Mouse (Mus musculus): Measurements from ENCODE around the gene Dmpk.
A peak's percentile ranks its signal among the peaks of the same experiment; 100 is the strongest.
"Not testable (repeated sequence)": the region's sequence is repeated elsewhere in the genome, so short reads cannot be mapped to it uniquely, and the experiment has no call there.

The Dmpk gene

DNA sequence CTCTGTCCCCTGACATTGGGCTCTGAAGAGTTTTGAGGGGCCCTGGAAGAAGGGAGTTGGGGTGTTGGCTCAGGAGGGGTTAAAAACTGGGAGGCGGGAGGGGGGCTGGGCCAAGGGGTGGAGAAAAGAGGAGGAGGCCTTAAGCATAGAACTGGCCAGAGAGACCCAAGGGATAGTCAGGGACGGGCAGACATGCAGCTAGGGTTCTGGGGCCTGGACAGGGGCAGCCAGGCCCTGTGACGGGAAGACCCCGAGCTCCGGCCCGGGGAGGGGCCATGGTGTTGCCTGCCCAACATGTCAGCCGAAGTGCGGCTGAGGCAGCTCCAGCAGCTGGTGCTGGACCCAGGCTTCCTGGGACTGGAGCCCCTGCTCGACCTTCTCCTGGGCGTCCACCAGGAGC, at the start of gene Dmpk:
Gene Dmpk (plus strand): TSS at position 149 of the 400 bp plus-strand sequence.
- no peak for ATAC-seq (ENCODE audit: insufficient number of reproducible peaks, low FRiP score, low TSS enrichment)

- no peak for ATAC-seq (ENCODE audit: insufficient number of reproducible peaks, low FRiP score, low TSS enrichment)
These were observed 39.0 kb upstream of the Dmpk start for GRCm38 (mm10) chr7:19044616-19045015.

DNA sequence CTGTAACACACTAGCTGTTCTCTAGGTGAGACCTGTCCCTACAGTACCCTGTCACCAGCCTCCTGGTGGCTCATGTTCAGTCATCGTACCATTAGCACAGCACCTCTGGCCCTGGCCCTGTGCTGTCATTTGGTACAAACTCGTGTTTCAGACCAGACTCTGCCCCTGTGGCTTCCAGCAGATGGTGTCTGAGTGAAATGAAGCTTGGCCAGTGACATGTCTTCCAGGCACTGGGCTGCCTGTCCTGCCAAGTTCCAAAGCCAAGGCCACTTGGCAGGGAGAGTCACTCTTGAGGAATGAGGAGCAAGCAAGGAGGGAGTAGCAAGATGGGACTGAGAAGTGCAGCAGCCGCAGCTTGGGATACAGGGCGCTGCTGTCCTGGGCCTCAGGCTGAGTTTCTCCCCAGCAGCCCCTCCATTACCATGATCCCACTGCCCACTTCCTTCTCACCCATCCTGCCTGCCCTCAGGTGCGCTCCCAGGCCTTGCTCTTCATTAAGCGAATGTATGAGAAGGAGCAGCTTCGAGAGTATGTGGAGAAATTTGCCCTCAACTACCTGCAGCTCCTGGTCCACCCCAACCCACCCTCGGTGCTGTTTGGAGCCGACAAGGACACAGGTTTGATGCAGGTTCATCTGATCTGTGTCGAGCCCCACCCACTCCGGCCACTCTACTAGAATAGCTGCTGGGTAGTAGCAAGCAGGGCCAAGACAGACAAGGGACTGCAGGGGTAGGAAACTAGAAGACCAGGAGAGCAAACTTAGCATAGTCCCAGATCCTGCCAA, 37.2 kb upstream of the Dmpk start:
- peak; percentile 72 for ATAC-seq (ENCODE audit: insufficient number of reproducible peaks, low FRiP score, low TSS enrichment)

DNA sequence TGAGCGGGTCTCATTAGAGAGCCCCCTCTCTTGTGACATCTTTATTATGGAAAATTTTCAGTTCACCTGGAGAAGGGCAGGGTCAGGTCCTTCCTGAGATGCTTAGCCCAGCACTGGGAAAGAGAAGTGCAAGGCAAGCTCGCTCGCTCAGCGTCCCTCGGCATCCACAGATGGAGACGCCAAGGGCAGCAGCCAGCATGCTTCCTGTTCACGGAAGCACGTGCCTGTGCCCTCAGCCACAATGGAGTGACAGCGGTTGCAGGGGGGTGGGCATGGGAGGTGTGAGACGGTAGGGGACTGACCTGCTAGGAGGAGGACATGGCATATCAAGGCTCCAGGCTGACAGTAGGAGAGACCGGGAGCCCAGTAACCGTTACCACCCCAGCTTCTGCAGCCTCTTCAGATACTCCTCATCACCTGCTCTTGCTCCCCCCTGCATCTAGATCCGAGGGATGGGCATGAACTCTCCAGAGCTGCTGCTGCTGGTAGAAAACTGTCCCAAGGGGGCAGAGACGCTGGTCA, 35.6 kb upstream of the Dmpk start:
- ATAC-seq (ENCODE audit: insufficient number of reproducible peaks, low FRiP score, low TSS enrichment): no peak

GRCm38 (mm10) chr7:19049252-19049651, 34.4 kb upstream of the Dmpk start:
- no peak for ATAC-seq (ENCODE audit: insufficient number of reproducible peaks, low FRiP score, low TSS enrichment)

GRCm38 (mm10) chr7:19050172-19050571, 33.5 kb upstream of the Dmpk start:
- ATAC-seq (ENCODE audit: insufficient number of reproducible peaks, low FRiP score, low TSS enrichment): no peak

- ATAC-seq (ENCODE audit: insufficient number of reproducible peaks, low FRiP score, low TSS enrichment): no peak
These were observed 32.5 kb upstream of the Dmpk start for GRCm38 (mm10) chr7:19051161-19051560.

DNA sequence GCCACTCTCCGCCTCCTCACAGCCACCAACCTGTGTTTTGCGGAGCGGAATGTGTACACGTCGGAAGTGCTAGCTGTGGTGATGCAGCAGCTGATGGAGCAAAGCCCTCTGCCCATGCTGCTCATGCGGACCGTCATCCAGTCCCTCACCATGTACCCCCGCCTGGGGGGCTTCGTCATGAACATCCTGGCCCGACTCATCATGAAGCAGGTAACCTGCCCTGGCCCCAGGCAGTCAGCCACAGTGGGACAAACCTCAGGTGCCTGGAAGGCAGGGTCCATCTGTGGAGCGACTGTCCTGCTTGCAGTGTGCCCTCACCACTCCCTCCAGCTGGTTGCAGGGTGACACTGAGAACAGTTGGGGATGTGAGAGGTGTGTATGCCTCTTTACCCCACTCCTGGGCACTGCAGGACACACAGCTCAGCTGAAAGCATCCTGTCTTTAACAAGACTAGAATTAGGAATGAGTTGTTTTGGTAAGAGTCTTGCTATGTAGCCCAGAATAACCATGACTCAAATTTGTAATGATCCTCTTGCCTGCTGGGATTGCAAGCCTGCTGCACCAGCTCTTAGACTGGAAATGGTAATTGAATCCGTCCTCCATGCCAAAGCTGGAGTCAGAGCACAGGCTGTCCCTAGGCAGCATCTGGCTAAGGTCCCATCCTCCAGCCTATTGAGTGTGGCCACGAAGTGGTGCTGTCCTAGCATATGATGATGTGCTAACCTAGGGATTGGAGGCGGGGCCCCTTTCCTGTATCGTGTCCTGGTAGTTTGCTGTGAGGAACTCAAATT, 31.1 kb upstream of the Dmpk start:
- ATAC-seq (ENCODE audit: insufficient number of reproducible peaks, low FRiP score, low TSS enrichment): no peak

DNA sequence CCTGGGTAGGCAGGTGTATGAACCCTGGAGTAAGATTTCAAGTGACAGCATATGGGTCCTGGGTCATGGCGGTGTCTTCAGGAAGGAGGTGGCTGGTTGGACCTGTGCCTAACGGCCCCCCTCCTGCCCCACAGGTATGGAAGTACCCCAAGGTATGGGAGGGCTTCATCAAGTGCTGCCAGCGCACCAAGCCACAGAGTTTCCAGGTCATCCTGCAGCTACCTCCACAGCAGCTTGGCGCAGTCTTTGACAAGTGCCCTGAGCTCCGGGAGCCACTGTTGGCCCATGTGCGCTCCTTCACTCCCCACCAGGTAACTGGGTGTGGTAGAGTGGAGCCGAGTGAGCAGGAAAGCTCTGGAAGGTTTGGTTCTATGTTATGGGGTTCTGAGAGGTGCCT, 30.5 kb upstream of the Dmpk start:
- no peak for ATAC-seq (ENCODE audit: insufficient number of reproducible peaks, low FRiP score, low TSS enrichment)

- ATAC-seq (ENCODE audit: insufficient number of reproducible peaks, low FRiP score, low TSS enrichment): 0 out of 2 replicates have a peak, but pooled peaks have one; percentile 17
These were observed 29.4 kb upstream of the Dmpk start, which contains the start of gene Rsph6a for GRCm38 (mm10) chr7:19054047-19054776. TSS of gene Rsph6a (plus strand) at chr7:19054690.

DNA sequence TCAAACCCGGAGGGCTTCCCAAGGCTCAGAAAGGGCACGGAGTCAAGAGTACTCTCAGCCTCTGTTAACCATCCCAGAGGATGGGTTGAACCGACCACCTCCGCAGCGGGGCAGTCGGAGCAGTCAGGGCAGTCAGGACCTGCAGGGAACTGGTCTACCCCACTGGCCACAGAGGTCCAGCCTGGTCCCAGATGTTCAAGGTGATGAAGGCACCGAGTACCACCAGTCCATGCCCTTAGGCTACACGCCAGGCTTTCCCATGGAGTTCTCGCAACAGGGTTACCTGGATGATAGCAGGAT, 28.9 kb upstream of the Dmpk start:
- ATAC-seq (ENCODE audit: insufficient number of reproducible peaks, low FRiP score, low TSS enrichment): no peak

- ATAC-seq (ENCODE audit: insufficient number of reproducible peaks, low FRiP score, low TSS enrichment): no peak
These were observed 28.5 kb upstream of the Dmpk start for GRCm38 (mm10) chr7:19055108-19055507.

DNA sequence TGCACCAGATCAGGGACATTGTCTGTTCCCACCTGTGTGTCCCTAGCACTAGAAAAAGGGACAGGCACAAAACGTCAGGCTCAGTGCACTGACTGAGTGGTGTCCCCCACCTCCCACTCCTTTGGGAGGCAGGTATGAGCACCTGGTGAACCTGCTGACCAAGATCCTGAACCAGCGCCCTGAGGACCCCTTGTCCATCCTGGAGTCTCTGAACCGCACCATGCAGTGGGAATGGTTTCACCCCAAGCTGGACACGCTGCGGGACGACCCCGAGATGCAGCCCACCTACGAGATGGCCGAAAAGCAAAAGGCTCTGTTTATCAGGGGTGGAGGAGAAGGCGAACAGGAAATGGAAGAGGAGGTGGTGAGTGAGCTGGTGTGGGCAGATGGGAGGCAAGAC, 26.2 kb upstream of the Dmpk start:
- no peak for ATAC-seq (ENCODE audit: insufficient number of reproducible peaks, low FRiP score, low TSS enrichment)

GRCm38 (mm10) chr7:19065896-19066295, 17.8 kb upstream of the Dmpk start:
- ATAC-seq (ENCODE audit: insufficient number of reproducible peaks, low FRiP score, low TSS enrichment): no peak

- ATAC-seq (ENCODE audit: insufficient number of reproducible peaks, low FRiP score, low TSS enrichment): no peak
These were observed 16.6 kb upstream of the Dmpk start for GRCm38 (mm10) chr7:19067063-19067462.

DNA sequence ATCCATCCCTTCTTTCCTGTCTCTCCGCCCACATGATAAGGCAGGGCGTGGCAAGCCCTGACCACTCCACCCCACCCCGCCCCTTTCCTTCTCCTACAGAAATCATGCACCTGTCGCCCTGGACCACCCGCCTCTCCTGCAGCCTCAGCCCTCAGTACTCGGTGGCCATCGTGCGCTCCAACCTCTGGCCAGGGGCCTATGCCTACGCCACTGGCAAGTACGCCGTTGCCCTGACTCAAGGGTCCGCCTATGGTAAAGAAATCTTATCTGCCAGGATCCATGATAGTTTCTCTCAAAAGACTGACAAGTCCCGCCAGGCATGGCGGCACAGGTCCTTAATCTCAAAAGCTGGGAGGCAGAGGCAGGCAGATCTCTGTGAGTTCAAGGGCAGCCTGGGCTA, 15.7 kb upstream of the Dmpk start:
- no peak for ATAC-seq (ENCODE audit: insufficient number of reproducible peaks, low FRiP score, low TSS enrichment)

GRCm38 (mm10) chr7:19068707-19069106, 14.9 kb upstream of the Dmpk start:
- ATAC-seq (ENCODE audit: insufficient number of reproducible peaks, low FRiP score, low TSS enrichment): no peak

DNA sequence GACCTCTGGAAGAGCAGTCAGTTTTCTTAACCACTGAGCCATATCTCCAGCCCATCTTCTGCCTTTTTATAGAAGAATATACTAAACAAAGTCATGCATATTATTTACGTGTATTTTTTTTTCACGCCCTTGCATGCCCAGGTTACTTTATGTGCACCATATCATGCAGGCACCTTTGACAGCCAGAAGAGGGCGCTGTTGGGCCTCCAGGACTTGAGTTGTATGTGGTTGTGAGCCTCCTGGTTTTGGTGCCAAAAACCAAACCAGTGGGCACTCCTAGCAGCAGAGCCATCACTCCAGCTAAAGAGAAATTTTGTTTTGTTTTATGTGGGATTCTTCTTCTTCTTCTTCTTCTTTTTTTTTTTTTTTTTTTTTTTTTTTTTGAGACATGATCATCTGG, 14.1 kb upstream of the Dmpk start:
- no peak for ATAC-seq (ENCODE audit: insufficient number of reproducible peaks, low FRiP score, low TSS enrichment)

GRCm38 (mm10) chr7:19071024-19071423, 12.6 kb upstream of the Dmpk start:
- not testable (repeated sequence) for ATAC-seq (ENCODE audit: insufficient number of reproducible peaks, low FRiP score, low TSS enrichment)

- ATAC-seq (ENCODE audit: insufficient number of reproducible peaks, low FRiP score, low TSS enrichment): no peak
These were observed 10.1 kb upstream of the Dmpk start for GRCm38 (mm10) chr7:19073504-19073903.

DNA sequence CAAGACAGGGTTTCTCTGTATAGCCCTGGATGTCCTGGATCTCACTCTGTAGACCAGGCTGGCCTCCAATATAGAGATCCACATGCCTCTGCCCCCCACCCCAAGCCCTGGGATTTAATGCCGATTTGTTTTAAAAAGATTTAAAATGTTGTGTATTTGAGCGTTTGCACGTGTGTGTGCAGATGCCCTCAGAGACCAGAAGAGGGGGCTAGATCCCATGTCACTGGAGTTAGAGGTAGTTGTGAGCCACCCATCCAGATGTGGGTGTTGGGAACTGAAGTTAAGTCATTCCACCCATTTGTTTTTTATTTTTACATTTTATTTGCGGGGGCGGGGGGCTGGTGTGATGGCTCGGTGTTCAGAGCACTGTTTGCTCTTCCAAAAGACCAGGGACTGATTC, 9.2 kb upstream of the Dmpk start:
- ATAC-seq (ENCODE audit: insufficient number of reproducible peaks, low FRiP score, low TSS enrichment): no peak
